Mouse (Mus musculus) forebrain, embryonic 14.5 days (tissue): ENCODE data around the gene Fam118b. TPM values are rescaled to one million over a fixed set of nuclear protein-coding genes. Genes with fewer than 3 reads are reported as not detected.

Experiments
- ATAC-seq: fragments of 200-750 bp; cut with Nextera tagmentation; 2 replicates; pipeline ENCODE4 v1.8.0; 2017; ENCODE audit warnings: mild to moderate bottlenecking, moderate library complexity
- DNase-seq: peaks from one replicate; pipeline ENCODE4 v3.0.0-alpha.2; 2015; ENCODE audit warnings: low spot score
- H3K27ac ChIP-seq: fragments of 300-500 bp; sonication (generic); 2 replicates; pipeline ENCODE4 v1.5.1; 2014; ENCODE audit warnings: low read depth, mild to moderate bottlenecking, control low read depth, low read length, moderate library complexity
- H3K27me3 ChIP-seq: fragments of 300-500 bp; sonication (generic); replicated peaks from 2 replicates; pipeline ENCODE4 v1.6.1; 2014; ENCODE audit warnings: low read length, control low read depth, mixed read lengths; ENCODE audit not compliant: control insufficient read depth, insufficient read depth
- H3K36me3 ChIP-seq: fragments of 300-500 bp; sonication (generic); 2 replicates; pipeline ENCODE4 v1.6.1; 2014; ENCODE audit warnings: low read length, control low read depth; ENCODE audit not compliant: control insufficient read depth, insufficient read depth
- H3K4me1 ChIP-seq: fragments of 300-500 bp; sonication (generic); 2 replicates; pipeline ENCODE4 v1.6.1; 2014; ENCODE audit warnings: antibody characterized with exemption, low read length, control low read depth; ENCODE audit not compliant: control insufficient read depth, insufficient read depth
- H3K4me2 ChIP-seq: fragments of 300-500 bp; sonication (generic); 2 replicates; pipeline ENCODE4 v1.6.1; 2014; ENCODE audit warnings: mild to moderate bottlenecking, control low read depth, low read length
- H3K4me3 ChIP-seq: fragments of 300-500 bp; sonication (generic); 2 replicates; pipeline ENCODE4 v1.5.1; 2014; ENCODE audit warnings: low read depth, low read length, control low read depth
- H3K9ac ChIP-seq: fragments of 300-500 bp; sonication (generic); 2 replicates; pipeline ENCODE4 v1.6.1; 2014; ENCODE audit warnings: mild to moderate bottlenecking, low read length, control low read depth, moderate library complexity
- H3K9me3 ChIP-seq: fragments of 300-500 bp; sonication (generic); replicated peaks from 2 replicates; pipeline ENCODE4 v1.6.1; 2016; ENCODE audit warnings: low read length, control low read depth, mixed read lengths; ENCODE audit not compliant: control insufficient read depth
- WGBS: fragments of 180-500 bp; shearing (Covaris S2); extraction: QIAGEN DNeasy Blood & Tissue Kit; methylation state at CpG from one replicate; pipeline ENCODE4 v1.1.7; 2014; 5-methylcytosine and 5-hydroxymethylcytosine counted together
- polyA plus RNA-seq: library from polyadenylated mRNA; unstranded; fragments of >200 nt; fragmentation: Nextera tagmentation; extraction: Ambion mirVana; gene quantifications from 2 replicates; pipeline ENCODE4 v1.2.1, GENCODE M21; 2014

Fam118b gene
- polyA plus RNA-seq, 1 experiment from 2014 or later, result 95.0 TPM

GRCm38 (mm10) chr9:35175251-35176123 is 92.1 kb downstream of the Fam118b start, which contains the start of gene Dcps:
Gene Dcps (minus strand): TSS chr9:35176061.
- WGBS, result under 1% methylated on average over 38 of the region's 38 CpGs
- H3K27me3 ChIP-seq, result no peaks in the 10 kb centered on the region
- ATAC-seq (peak; percentile 98), DNase-seq (peak; percentile 98)
- peak within 1 kb of the TSS; percentile 86 for H3K4me2 ChIP-seq
- H3K9me3 ChIP-seq, result no peaks in the 10 kb centered on the region
- peaks cover 5% of the 10 kb centered on the region; the same call in 1 of the 2 replicates for H3K36me3 ChIP-seq
- peaks cover 9% of the 10 kb centered on the region; the same call in 1 of the 2 replicates for H3K4me1 ChIP-seq
- peak within 1 kb of the TSS; percentile 86 for H3K27ac ChIP-seq
- peak within 1 kb of the TSS; percentile 54 for H3K4me3 ChIP-seq
- H3K9ac ChIP-seq, result peak within 1 kb of the TSS; percentile 67

- no peak overlapping the region for H3K9ac ChIP-seq
- peaks cover 9% of the 10 kb centered on the region; the same call in 1 of the 2 replicates for H3K4me1 ChIP-seq
- H3K9me3 ChIP-seq, result no peaks in the 10 kb centered on the region
- H3K4me3 ChIP-seq, result no peak overlapping the region
- no peak overlapping the region for H3K27ac ChIP-seq
- ATAC-seq (no peak), DNase-seq (no peak)
- H3K36me3 ChIP-seq, result peaks cover 12% of the 10 kb centered on the region
- H3K27me3 ChIP-seq, result no peaks in the 10 kb centered on the region
- WGBS, result 89% methylated on average over 1 of the region's 1 CpGs
- H3K4me2 ChIP-seq, result no peak overlapping the region
These were observed 94.3 kb downstream of the Fam118b start for GRCm38 (mm10) chr9:35173331-35173730.

- Histone ChIP-seq H3K27me3 (no peaks in the 10 kb centered on the region), H3K9ac (no peak overlapping the region), H3K4me1 (peaks cover 11% of the 10 kb centered on the region; the same call in 1 of the 2 replicates), H3K27ac (no peak overlapping the region), H3K4me3 (no peak overlapping the region), H3K4me2 (no peak overlapping the region), H3K9me3 (no peaks in the 10 kb centered on the region), H3K36me3 (peaks cover 12% of the 10 kb centered on the region)
- 91% methylated on average over 7 of the region's 7 CpGs for whole genome bisulfite sequencing
- ATAC-seq (no peak), DNase-seq (no peak)
These were observed 97.5 kb downstream of the Fam118b start for GRCm38 (mm10) chr9:35170071-35170470.

Other genes starting within 250 kb of the Fam118b start
- gene St3gal4, start 148.5 kb downstream of the Fam118b start, polyA plus RNA-seq, result 10.1 and 12.3 TPM in 2 replicates
- 93.2 and 94.8 TPM in 2 replicates for gene Dcps, start 91.7 kb downstream of the Fam118b start, polyA plus RNA-seq
- gene Srpr, start 67.6 kb downstream of the Fam118b start, polyA plus RNA-seq, result 55.1 and 59.0 TPM in 2 replicates
- 3.5 and 3.7 TPM in 2 replicates for gene Tirap, start 67.5 kb downstream of the Fam118b start, polyA plus RNA-seq
- gene Foxred1, start 56.8 kb downstream of the Fam118b start, polyA plus RNA-seq, result 24.9 and 27.8 TPM in 2 replicates
- gene Rpusd4, start 60 bp upstream of the Fam118b start, polyA plus RNA-seq, result 23.1 and 24.9 TPM in 2 replicates
- gene Cdon, start 153.3 kb upstream of the Fam118b start, polyA plus RNA-seq, result 10.5 and 11.0 TPM in 2 replicates